Mouse (Mus musculus) embryonic fibroblast, embryonic 13.5 days (primary cell): ENCODE results near the gene Mdp1.

ENCODE experiments used
- CTCF ChIP-seq: IDR thresholded peaks from 2 replicates; pipeline ENCODE4 v1.5.1; 2011; ENCODE audit warnings: mild to moderate bottlenecking, control low read depth, low read length, moderate library complexity, borderline replicate concordance; ENCODE audit not compliant: insufficient read depth
- POLR2A ChIP-seq: IDR thresholded peaks from 2 replicates; pipeline ENCODE4 v1.6.1; 2011; ENCODE audit warnings: low read depth, mild to moderate bottlenecking, control low read depth, low read length, moderate library complexity

- TF ChIP-seq CTCF: no peak
- no peak for TF ChIP-seq POLR2A
Observed at GRCm38 (mm10) chr14:55615876-55616275, 44.4 kb downstream of the Mdp1 start.
